Mouse (Mus musculus) brown adipose tissue, adult 24 weeks (tissue): ENCODE measurements around the gene Arl8b. TPM values are rescaled to one million over a fixed set of nuclear protein-coding genes. Genes with fewer than 3 reads are reported as not detected.

Experiments used
- H3K27ac ChIP-seq: fragments of 200-500 bp; replicated peaks from 2 replicates; pipeline ENCODE4 v1.5.1; 2012; ENCODE audit warnings: low read depth, mild to moderate bottlenecking, low read length
- H3K4me1 ChIP-seq: fragments of 200-500 bp; 2 replicates; pipeline ENCODE4 v1.6.1; 2012; ENCODE audit warnings: low read length, mixed read lengths; ENCODE audit not compliant: control insufficient read depth, insufficient read depth, insufficient read length
- H3K4me3 ChIP-seq: fragments of 200-500 bp; 2 replicates; pipeline ENCODE4 v1.5.1; 2012; ENCODE audit warnings: low read depth, mild to moderate bottlenecking, low read length, moderate library complexity; ENCODE audit not compliant: insufficient read depth
- polyA plus RNA-seq: library from polyadenylated mRNA; stranded (reverse); fragments of >200 nt; gene quantifications from 2 replicates; pipeline ENCODE4 v1.2.4, GENCODE M21; 2012; ENCODE audit not compliant: missing spikeins, insufficient read depth, insufficient read length

The Arl8b gene
- polyA plus RNA-seq, 1 experiment: 96.4 TPM

DNA sequence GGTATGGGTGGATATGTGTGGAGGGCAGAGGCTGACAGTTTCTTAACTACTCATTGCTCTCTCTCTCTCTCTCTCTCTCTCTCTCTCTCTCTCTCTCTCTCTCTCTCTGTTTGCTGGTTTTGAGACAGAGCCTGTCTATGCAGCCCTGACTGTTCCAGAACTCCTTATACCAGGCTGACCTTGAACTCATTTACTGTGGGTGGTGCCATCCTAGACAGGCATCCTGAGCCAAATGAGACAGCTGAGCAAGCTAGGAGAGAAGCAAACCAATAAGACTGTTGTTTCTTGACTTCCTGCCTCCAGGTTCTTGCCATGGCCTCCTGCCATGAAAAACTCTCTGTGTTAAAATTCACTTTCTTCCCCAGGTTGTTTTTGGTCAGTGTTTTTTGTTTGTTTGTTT is 6.6 kb upstream of the Arl8b start:
- no peak overlapping the region for H3K4me3 ChIP-seq
- H3K4me1 ChIP-seq: no peaks in the 10 kb centered on the region
- no peak overlapping the region for H3K27ac ChIP-seq

DNA sequence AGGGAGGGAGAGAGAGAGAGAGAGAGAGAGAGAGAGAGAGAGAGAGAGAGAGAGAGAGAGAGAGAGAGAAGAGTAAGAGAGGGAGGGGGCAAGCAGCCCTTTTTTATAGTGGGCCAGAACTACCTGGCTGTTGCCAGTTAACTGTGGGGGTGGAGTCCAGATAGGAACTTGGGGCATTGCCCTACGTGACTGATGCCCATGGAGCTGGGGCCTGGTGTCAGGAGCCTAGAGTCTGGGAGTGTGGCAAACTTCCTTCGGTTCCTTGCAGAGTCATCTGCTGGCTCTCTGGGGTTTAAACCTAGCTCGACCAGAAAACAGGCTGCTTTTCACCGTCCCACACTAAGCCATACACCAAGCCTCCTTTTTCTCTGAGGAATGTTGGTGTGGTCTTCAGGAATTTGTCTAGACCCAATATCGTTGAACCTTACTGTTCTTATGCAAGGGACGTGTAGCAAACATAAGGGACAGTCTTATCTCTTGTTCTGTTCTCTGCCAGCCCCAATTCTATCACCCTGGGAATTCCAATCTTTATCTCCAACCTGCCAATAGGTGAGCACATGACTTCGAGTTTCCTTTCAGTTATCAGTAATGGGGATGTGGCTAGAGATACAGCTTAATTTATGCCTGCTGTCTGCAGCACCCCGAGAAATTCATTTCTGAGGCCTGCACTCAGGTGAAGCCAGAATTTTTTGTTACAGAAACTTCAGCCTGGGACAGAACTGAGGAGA is 5.2 kb upstream of the Arl8b start:
- no peak overlapping the region for H3K4me3 ChIP-seq
- no peaks in the 10 kb centered on the region for H3K4me1 ChIP-seq
- no peak overlapping the region for H3K27ac ChIP-seq

DNA sequence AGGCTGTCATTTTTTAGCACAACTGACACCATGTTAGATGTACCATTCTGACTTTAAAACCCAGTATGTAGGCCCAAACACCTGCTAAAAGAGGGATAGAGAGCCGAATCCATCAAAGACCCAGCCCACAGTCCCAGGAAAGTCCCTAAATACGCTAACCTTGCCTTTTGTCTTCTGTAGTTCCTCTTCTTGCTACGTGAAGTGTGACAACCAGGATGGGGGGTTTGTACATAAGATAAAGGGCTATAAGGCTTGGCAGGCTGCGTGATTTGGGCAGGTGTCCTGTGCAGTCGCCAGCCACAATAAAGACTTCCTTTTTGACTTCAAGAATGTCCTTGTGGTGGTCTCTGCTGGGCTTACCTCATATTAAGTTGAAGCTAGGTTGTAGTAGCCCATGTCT is 4.5 kb upstream of the Arl8b start:
- Histone ChIP-seq H3K4me3 (no peak overlapping the region), H3K27ac (no peak overlapping the region), H3K4me1 (no peaks in the 10 kb centered on the region)

DNA sequence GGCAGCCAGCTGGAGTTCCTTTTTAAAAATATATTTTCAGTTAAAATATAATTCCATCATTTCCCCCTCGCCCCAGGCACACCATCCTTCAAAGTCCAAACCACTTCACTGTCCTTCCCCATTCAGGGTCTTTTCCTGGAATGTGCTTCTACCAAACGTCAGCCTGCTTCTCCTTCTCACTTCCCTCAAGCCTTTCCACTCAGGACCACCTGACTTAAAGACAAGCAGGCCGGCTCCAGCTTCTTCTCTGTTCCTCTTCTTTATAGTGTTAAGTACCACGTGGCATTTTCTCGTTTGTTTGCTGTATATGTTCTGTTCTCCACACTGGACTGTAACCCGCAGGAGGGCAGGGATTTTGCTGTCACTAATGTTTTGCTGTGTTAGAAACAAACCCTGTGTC is 1.0 kb upstream of the Arl8b start:
- Histone ChIP-seq H3K4me1 (peaks cover 12% of the 10 kb centered on the region), H3K27ac (no peak overlapping the region), H3K4me3 (no peak overlapping the region)

DNA sequence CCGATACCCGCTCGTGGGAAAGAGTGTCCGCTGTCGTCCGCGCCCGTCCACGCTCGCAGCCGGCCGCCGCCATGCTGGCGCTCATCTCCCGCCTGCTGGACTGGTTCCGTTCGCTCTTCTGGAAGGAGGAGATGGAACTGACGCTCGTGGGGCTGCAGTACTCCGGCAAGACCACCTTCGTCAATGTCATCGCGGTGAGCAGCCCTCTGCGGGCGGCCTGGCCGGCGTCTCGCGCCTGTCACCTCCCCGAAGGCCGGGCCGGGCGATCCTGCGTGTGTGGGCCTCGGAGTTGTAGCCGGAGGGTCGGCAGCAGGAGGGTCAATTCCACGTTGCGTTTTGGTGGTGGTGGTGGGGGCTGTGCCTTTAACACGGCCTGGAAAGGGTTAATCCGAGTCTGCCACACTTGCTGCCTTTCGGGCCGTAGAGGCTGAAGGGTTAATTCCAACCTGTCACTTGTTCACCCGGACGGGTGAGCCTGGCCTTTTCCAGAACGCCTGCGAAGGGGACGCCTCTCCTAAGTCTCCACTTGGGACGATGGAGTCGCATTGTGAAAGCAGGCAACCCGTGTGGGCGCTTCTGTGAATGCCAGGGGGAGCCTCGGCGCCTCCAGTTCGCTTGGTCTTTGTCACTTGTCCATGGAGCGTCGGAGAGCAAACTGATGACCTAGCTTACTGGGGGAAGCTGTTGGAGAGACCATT is 434 bp downstream of the Arl8b start:
- peaks cover 17% of the 10 kb centered on the region for H3K4me1 ChIP-seq
- peak overlapping the region; percentile 84 for H3K27ac ChIP-seq
- peak overlapping the region; percentile 88 for H3K4me3 ChIP-seq

DNA sequence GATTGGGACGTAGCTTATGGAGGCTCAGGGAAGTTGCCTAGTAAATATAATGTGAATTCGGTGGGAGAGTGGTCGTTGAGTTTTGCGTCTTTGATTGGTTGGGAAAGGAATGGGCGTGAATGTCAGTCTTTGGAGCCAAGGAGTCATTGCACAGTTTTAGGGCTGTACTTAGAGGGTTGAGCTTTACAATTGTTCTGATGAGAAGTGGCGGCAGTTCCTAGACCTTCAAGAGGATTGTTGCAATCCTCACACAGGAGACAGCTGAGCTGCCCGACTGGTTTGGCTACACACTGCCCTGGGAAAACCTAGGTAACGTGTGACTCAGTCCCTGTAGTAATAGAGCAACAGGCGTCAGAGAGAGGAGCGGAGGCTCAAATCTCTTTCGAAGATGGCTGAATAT is 1.2 kb downstream of the Arl8b start:
- peaks cover 17% of the 10 kb centered on the region for H3K4me1 ChIP-seq
- no peak overlapping the region for H3K27ac ChIP-seq
- H3K4me3 ChIP-seq: peak overlapping the region; percentile 88

DNA sequence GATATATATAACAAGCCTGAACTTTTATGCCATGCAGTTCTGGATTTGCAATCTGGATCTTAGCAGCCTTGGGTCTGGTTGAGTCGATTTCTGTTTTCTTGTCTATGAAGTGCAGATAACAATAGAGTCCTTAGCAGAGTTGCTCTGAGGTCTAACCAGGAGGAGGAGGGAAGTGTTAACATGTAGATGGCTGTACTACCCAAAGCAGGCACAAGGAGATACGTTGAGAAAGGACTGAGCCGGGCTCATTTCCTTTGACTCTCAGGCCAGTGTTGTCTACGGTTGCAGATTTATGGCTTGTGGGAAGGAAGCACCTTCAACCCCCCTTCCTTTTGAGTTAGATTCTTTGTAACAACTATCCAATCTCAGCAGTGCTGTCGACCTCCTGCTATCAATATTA is 1.9 kb downstream of the Arl8b start:
- Histone ChIP-seq H3K4me3 (peak overlapping the region; percentile 88; the same call in 1 of the 2 replicates), H3K4me1 (peaks cover 17% of the 10 kb centered on the region), H3K27ac (no peak overlapping the region)

DNA sequence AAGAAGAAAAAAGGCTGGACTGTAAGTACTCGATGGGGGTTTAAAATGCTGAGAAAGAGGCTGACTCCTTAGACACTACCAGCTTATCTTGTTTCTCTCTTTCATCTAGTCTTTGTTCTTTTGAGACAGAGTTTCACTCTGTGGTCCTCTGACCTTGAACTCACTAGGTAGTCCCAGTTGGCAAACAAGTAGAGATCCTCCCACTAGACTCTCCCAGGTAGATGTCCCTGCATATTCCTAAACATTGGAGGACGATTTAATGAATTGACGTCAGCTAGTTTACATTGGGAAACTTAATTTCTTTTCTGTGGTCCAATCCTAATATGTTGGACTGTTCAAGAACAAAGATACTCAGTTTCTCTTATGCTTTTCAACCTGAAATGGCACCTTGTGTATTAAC is 2.7 kb downstream of the Arl8b start:
- Histone ChIP-seq H3K4me3 (no peak overlapping the region), H3K27ac (no peak overlapping the region), H3K4me1 (peaks cover 17% of the 10 kb centered on the region)

DNA sequence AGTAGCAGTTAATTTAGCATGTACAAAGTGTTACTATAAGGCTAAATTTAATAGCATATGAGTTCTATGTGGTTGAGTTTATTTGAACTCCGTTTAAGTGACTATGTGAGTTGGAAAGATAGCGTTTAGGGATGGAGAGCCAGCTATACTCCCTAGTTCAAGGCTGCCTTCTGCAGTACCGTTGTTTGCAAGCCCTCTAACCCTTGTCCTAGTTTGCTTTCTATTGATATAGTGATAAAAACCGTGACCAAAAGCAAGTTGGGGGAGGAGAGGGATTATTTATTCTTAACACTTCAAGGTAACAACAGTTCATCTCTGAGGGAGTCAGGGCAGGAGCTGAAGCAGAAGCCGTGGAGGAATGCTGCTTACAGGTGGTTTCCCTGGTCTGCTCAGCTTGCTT is 8.6 kb downstream of the Arl8b start:
- peaks cover 22% of the 10 kb centered on the region for H3K4me1 ChIP-seq
- no peak overlapping the region for H3K4me3 ChIP-seq
- H3K27ac ChIP-seq: no peak overlapping the region

DNA sequence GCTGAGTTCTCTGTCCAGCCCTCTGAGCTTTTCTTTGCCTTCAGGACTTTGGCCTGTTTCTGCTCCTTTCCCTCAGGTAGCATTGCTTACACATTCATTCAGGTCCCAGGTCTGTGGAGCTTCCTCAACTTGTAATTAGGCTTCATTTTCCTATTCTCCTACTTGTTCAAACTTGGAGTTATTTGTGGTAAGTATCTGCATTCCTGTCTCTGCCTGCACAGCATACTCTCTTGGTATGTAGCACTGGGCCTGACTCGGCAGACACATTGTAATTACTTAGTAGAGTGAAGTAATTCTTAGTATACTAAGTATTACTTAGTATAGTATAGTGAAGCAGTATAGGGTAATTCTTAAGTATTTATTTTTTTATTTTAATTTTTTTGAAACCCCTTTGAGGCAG is 13.0 kb downstream of the Arl8b start:
- H3K27ac ChIP-seq: no peak overlapping the region
- H3K4me3 ChIP-seq: no peak overlapping the region
- H3K4me1 ChIP-seq: peaks cover 21% of the 10 kb centered on the region; the same call in 1 of the 2 replicates

DNA sequence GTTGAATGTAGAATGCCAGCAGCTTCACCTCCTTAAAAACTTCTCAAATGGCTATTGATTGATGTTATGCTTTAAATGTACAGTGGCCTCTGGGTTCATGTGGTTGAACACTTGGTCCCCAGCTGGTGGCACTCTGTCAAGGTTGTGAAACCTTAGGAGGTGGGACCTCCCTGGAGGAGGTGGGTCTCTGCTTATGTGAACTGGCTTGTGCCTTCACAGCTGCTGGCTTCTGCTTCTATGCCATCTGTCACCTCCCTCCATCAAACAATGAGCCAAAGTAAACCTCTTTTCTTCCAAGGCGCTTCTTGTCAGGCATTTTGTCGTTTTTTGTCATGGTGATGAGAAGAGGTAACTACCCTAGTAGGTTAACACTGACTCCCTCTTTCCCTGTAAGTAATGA is 13.8 kb downstream of the Arl8b start:
- peaks cover 19% of the 10 kb centered on the region; the same call in 1 of the 2 replicates for H3K4me1 ChIP-seq
- H3K27ac ChIP-seq: no peak overlapping the region
- no peak overlapping the region for H3K4me3 ChIP-seq

DNA sequence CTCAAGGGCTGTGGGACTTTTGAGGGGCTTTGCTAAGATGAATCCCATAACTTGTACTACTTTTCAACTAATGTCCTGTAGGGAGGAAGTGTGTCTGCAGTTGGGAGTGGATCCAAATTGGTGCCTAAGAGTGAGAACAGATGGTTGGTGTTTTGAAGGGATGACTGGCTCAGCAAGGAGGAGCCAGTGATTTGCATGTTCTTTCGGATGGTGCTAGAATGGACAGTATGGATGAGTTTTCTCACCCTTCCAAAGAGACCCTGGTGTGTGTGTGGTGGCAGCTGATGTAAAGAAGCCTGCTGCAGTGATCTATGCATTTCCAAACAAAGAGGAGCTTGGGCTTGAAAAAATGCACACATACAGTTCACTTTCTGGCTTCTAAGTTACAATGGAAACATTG is 22.3 kb downstream of the Arl8b start:
- Histone ChIP-seq H3K27ac (no peak overlapping the region), H3K4me1 (peaks cover 6% of the 10 kb centered on the region), H3K4me3 (no peak overlapping the region)

DNA sequence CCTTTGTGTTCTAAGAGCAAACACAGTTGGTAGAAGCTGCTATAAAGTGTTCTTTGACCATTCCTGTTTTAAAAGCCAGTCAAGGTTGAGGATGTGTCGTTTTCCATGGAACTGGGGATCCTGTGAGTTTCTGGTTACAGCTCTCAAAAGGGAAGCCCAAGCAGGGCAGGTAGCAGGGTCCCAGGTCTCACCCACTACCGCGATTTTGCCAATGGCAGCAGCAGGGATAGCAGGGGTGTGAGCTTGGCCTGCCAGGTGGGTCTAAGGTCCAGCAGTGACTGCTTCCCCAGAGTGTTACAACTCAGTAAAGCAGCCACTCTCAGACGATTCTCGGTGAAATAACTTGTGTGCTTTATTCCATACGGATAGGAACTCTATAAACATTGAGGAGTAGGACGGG is 23.0 kb downstream of the Arl8b start:
- Histone ChIP-seq H3K4me1 (peaks cover 8% of the 10 kb centered on the region), H3K27ac (no peak overlapping the region), H3K4me3 (no peak overlapping the region)

DNA sequence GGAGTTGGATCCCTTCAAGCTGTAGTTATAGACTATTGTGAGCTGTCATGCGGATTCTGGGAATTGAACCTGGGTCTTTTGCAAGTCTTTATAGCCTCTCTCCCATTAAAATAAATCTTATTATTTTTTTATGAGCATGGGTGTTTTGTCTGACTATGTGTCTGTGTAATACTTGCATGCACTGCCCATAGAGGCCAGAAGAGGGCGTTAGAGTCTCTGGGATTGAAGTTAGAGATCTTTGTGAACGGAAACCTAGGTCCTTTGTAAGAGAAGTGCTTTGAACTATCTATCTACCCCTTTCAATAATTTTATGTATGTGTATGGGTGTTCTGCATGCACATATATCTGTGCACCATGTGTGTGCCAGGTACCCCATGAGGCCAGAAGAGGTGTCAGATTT is 24.5 kb downstream of the Arl8b start:
- no peak overlapping the region for H3K27ac ChIP-seq
- H3K4me3 ChIP-seq: no peak overlapping the region
- peaks cover 8% of the 10 kb centered on the region for H3K4me1 ChIP-seq

DNA sequence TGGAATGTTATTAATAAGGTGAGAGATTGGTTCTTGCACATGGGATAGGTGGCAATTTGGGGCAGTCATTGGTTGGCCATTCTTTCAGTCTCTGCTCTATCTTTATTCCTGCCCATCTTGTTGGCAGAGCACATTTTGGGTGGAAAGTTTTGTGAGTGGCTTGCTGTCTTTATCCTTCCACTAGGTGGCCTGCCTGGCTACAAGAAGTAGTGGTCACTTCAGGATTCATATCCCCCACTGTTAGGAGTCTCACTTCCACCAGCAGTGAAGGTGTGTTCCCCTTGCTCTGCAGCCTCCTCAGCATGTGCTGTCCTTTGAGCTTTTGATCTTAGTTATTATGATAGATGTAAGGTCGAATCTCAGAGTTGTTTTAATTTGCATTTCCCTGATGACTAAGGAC is 25.9 kb downstream of the Arl8b start:
- Histone ChIP-seq H3K4me3 (no peak overlapping the region), H3K27ac (no peak overlapping the region), H3K4me1 (peaks cover 8% of the 10 kb centered on the region)

DNA sequence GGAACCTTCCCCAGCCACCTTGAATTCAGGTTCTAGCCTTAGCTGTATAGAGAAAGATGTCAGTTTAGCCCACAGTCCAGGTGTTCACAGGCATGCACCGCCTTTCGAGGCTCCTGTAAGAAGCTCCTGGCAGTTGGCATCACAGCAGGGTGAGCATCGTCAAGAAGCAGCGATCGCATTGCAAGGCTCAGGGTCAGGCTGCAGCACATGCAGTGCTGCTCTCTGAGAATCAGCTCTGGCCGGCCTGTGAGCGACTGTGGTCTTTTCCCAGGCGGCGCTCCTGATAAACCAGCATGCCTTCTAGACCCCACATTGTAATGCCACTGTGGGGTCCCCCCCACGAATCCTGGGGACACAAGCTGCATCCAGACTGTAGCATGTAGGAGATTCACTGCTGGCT is 27.3 kb downstream of the Arl8b start:
- H3K4me3 ChIP-seq: no peak overlapping the region
- no peak overlapping the region for H3K27ac ChIP-seq
- H3K4me1 ChIP-seq: peaks cover 8% of the 10 kb centered on the region
